Mouse (Mus musculus) cerebellum, adult 2 months (tissue): ENCODE data around the gene Olfr772. TPM values are rescaled to one million over a fixed set of nuclear protein-coding genes. Genes with fewer than 3 reads are reported as not detected.
A peak's percentile ranks its signal among the peaks of the same experiment; 100 is the strongest.
"Not testable (repeated sequence)": the region's sequence is repeated elsewhere in the genome, so short reads cannot be mapped to it uniquely, and the experiment has no call there.

Source experiments
- DNase-seq, 2 experiments: peaks; one replicate each; pipeline ENCODE4 v3.0.0; 2021
- H3K27ac ChIP-seq: fragments of 200-500 bp; 2 replicates; pipeline ENCODE4 v1.5.1; 2012; ENCODE audit warnings: low read length, control low read depth, inconsistent platforms; ENCODE audit not compliant: insufficient read depth
- H3K27me3 ChIP-seq: fragments of 200-500 bp; 2 replicates; pipeline ENCODE4 v1.6.1; 2012; ENCODE audit warnings: inconsistent platforms, mild to moderate bottlenecking, low read length, moderate library complexity; ENCODE audit not compliant: control insufficient read depth, insufficient read depth
- H3K4me1 ChIP-seq: fragments of 200-500 bp; 2 replicates; pipeline ENCODE4 v1.6.1; 2011; ENCODE audit warnings: low read length; ENCODE audit not compliant: control insufficient read depth, insufficient read depth
- H3K4me3 ChIP-seq: fragments of 200-500 bp; replicated peaks from 2 replicates; pipeline ENCODE3; 2011; ENCODE audit warnings: mild to moderate bottlenecking, low read depth, low read length, control low read depth; ENCODE audit not compliant: insufficient read depth
- CTCF ChIP-seq: fragments of 200-500 bp; IDR thresholded peaks from 2 replicates; pipeline ENCODE4 v1.5.1; 2011; ENCODE audit warnings: low read depth, mild to moderate bottlenecking, control low read depth, low read length, moderate library complexity, borderline replicate concordance; ENCODE audit not compliant: insufficient read depth
- POLR2A ChIP-seq: fragments of 200-500 bp; IDR thresholded peaks from 2 replicates; pipeline ENCODE4 v1.6.1; 2011; ENCODE audit warnings: low read length, control low read depth, borderline replicate concordance; ENCODE audit not compliant: insufficient read depth
- WGBS: fragments of 180-500 bp; shearing (Covaris S2); methylation state at CpG from one replicate; pipeline ENCODE4 v1.1.7; 2018; 5-methylcytosine and 5-hydroxymethylcytosine counted together
- polyA plus RNA-seq: library from polyadenylated mRNA; depleted of rRNA; stranded (reverse); fragments of >200 nt; gene quantifications from 2 replicates; pipeline ENCODE4 v1.2.3, GENCODE M21; 2012; rRNA removed

Olfr772 gene
- polyA plus RNA-seq, result not detected in 2 replicates

- DNase-seq, H3K4me1 ChIP-seq, H3K4me3 ChIP-seq, H3K27me3 ChIP-seq, H3K27ac ChIP-seq: not testable (repeated sequence)
- WGBS, result 90% methylated on average over 4 of the region's 4 CpGs
Observed at GRCm38 (mm10) chr10:129177821-129178220, at the start of gene Olfr772. Olfr772 (minus strand) TSS chr10:129177921.

- not testable (repeated sequence) for DNase-seq, H3K27me3 ChIP-seq, H3K4me3 ChIP-seq, H3K27ac ChIP-seq, H3K4me1 ChIP-seq
Observed at GRCm38 (mm10) chr10:129187319-129187718, 9.6 kb upstream of the Olfr772 start, which contains the start of gene Olfr773. Olfr773 (minus strand) TSS chr10:129187419.

GRCm38 (mm10) chr10:129164651-129165050 is 13.1 kb downstream of the Olfr772 start, which contains the start of gene Olfr771:
Olfr771 (minus strand) TSS chr10:129164751.
- WGBS, result 91% methylated on average over 1 of the region's 1 CpGs
- DNase-seq, result no peak
- no peaks in the 10 kb centered on the region for H3K27me3 ChIP-seq
- H3K27ac ChIP-seq, result no peak within 1 kb of the TSS
- TF ChIP-seq POLR2A (no peak), CTCF (no peak)
- H3K4me1 ChIP-seq, result no peaks in the 10 kb centered on the region
- H3K4me3 ChIP-seq, result no peak within 1 kb of the TSS

GRCm38 (mm10) chr10:129138898-129139297 is 38.8 kb downstream of the Olfr772 start, which contains the start of gene Olfr770:
Olfr770 (minus strand) TSS chr10:129138998.
- no peak within 1 kb of the TSS for H3K27ac ChIP-seq
- H3K4me3 ChIP-seq, result no peak within 1 kb of the TSS
- WGBS, result 28% methylated on average over 2 of the region's 2 CpGs
- H3K4me1 ChIP-seq, result no peaks in the 10 kb centered on the region
- DNase-seq, result peak in 1 of 2 experiments; percentile 4
- no peaks in the 10 kb centered on the region for H3K27me3 ChIP-seq
- no peak for TF ChIP-seq CTCF
- TF ChIP-seq POLR2A, result no peak

Other genes with a start within 250 kb of the Olfr772 start
- gene Itga7, start 244.1 kb downstream of the Olfr772 start, polyA plus RNA-seq, result 96.2 and 106 TPM in 2 replicates
- gene Mettl7b, start 216.9 kb downstream of the Olfr772 start, polyA plus RNA-seq, result not detected in 2 replicates
- not detected in 2 replicates for gene Olfr9, start 188.5 kb downstream of the Olfr772 start, polyA plus RNA-seq
- not detected in 2 replicates for gene Olfr763, start 167.1 kb downstream of the Olfr772 start, polyA plus RNA-seq
- not detected in 2 replicates for gene Olfr764-ps1, start 138.0 kb downstream of the Olfr772 start, polyA plus RNA-seq
- gene Olfr765, start 127.9 kb downstream of the Olfr772 start, polyA plus RNA-seq, result not detected in 2 replicates
- gene Olfr766-ps1, start 108.9 kb downstream of the Olfr772 start, polyA plus RNA-seq, result not detected in 2 replicates
- gene Olfr767, start 95.0 kb downstream of the Olfr772 start, polyA plus RNA-seq, result not detected in 2 replicates
- not detected in 2 replicates for gene Olfr768, start 78.5 kb downstream of the Olfr772 start, polyA plus RNA-seq
- not detected in 2 replicates for gene Olfr769, start 60.1 kb downstream of the Olfr772 start, polyA plus RNA-seq
- not detected in 2 replicates for gene Olfr770, start 38.9 kb downstream of the Olfr772 start, polyA plus RNA-seq
- gene Olfr771, start 13.2 kb downstream of the Olfr772 start, polyA plus RNA-seq, result not detected in 2 replicates
- not detected in 2 replicates for gene Olfr773, start 9.5 kb upstream of the Olfr772 start, polyA plus RNA-seq
- not detected in 2 replicates for gene Olfr774, start 58.3 kb upstream of the Olfr772 start, polyA plus RNA-seq
- not detected in 2 replicates for gene Olfr775, start 70.5 kb upstream of the Olfr772 start, polyA plus RNA-seq
- gene Olfr776, start 81.2 kb upstream of the Olfr772 start, polyA plus RNA-seq, result not detected in 2 replicates
- not detected in 2 replicates for gene Olfr777, start 93.6 kb upstream of the Olfr772 start, polyA plus RNA-seq
- not detected in 2 replicates for gene Olfr780, start 140.2 kb upstream of the Olfr772 start, polyA plus RNA-seq
- gene Olfr781, start 150.9 kb upstream of the Olfr772 start, polyA plus RNA-seq, result not detected in 2 replicates
- not detected in 2 replicates for gene Olfr782, start 170.9 kb upstream of the Olfr772 start, polyA plus RNA-seq
- gene Olfr784, start 206.2 kb upstream of the Olfr772 start, polyA plus RNA-seq, result 0.06 and 0.08 TPM in 2 replicates
- not detected in 2 replicates for gene Olfr785, start 227.5 kb upstream of the Olfr772 start, polyA plus RNA-seq
- not detected in 2 replicates for gene Olfr786, start 249.4 kb upstream of the Olfr772 start, polyA plus RNA-seq